Mouse (Mus musculus) C2C12 (cell line): ENCODE measurements around the gene Aff1.

Source experiments
- CTCF ChIP-seq: IDR thresholded peaks from one replicate; pipeline ENCODE4 v1.5.1; 2011; ENCODE audit not compliant: control insufficient read depth, insufficient read depth, insufficient read length
- MYOG ChIP-seq: IDR thresholded peaks from one replicate; pipeline ENCODE4 v1.6.1; 2011; ENCODE audit not compliant: control insufficient read depth, insufficient read length; ENCODE audit errors: extremely low read depth

GRCm38 (mm10) chr5:103676289-103676881 lies 15.8 kb upstream of the Aff1 start:
- TF ChIP-seq CTCF: no peak
- TF ChIP-seq MYOG: no peak
